Mouse (Mus musculus) liver, adult 2 months (tissue): ENCODE measurements around the gene Btnl9. TPM values are rescaled to one million over a fixed set of nuclear protein-coding genes. Genes with fewer than 3 reads are reported as not detected.
"Not testable (repeated sequence)": the region's sequence is repeated elsewhere in the genome, so short reads cannot be mapped to it uniquely, and the experiment has no call there.

Experiments used
- DNase-seq: peaks from one replicate; pipeline ENCODE4 v3.0.0-alpha.2; 2011; ENCODE audit warnings: low read depth, low spot score; ENCODE audit errors: extremely low read depth
- H3K27ac ChIP-seq: fragments of 200-500 bp; replicated peaks from 2 replicates; pipeline ENCODE4 v1.5.1; 2012; ENCODE audit warnings: low read depth, mild to moderate bottlenecking, control low read depth, inconsistent platforms, low read length; ENCODE audit not compliant: insufficient read depth
- H3K27me3 ChIP-seq: fragments of 200-500 bp; 2 replicates; pipeline ENCODE4 v1.6.1; 2012; ENCODE audit warnings: mild to moderate bottlenecking, moderate library complexity, low read length, inconsistent platforms; ENCODE audit not compliant: control insufficient read depth, insufficient read depth
- H3K36me3 ChIP-seq: fragments of 200-500 bp; 2 replicates; pipeline ENCODE4 v1.6.1; 2012; ENCODE audit warnings: low read length, inconsistent platforms; ENCODE audit not compliant: control insufficient read depth, insufficient read depth
- H3K4me1 ChIP-seq: fragments of 200-500 bp; 2 replicates; pipeline ENCODE4 v1.6.1; 2011; ENCODE audit warnings: low read length; ENCODE audit not compliant: control insufficient read depth, insufficient read depth
- H3K4me3 ChIP-seq: fragments of 200-500 bp; 2 replicates; pipeline ENCODE4 v1.5.1; 2011; ENCODE audit warnings: low read depth, mild to moderate bottlenecking, control low read depth, low read length, moderate library complexity; ENCODE audit not compliant: insufficient read depth
- H3K79me2 ChIP-seq: fragments of 200-500 bp; 2 replicates; pipeline ENCODE4 v1.6.1; 2012; ENCODE audit warnings: inconsistent platforms, mild to moderate bottlenecking, low read length, moderate library complexity; ENCODE audit not compliant: control insufficient read depth, insufficient read depth
- H3K9ac ChIP-seq: fragments of 200-500 bp; 2 replicates; pipeline ENCODE4 v1.6.1; 2012; ENCODE audit warnings: low read depth, mild to moderate bottlenecking, control low read depth, inconsistent platforms, low read length
- CTCF ChIP-seq: fragments of 200-500 bp; IDR thresholded peaks from 2 replicates; pipeline ENCODE4 v1.5.1; 2011; ENCODE audit warnings: low read depth, low read length, control low read depth
- POLR2A ChIP-seq: fragments of 200-500 bp; IDR thresholded peaks from 2 replicates; pipeline ENCODE4 v1.6.1; 2011; ENCODE audit warnings: low read length, control low read depth; ENCODE audit not compliant: insufficient read depth; ENCODE audit errors: extremely low read depth
- WGBS: fragments of 180-500 bp; shearing (Covaris S2); methylation state at CpG from one replicate; pipeline ENCODE4 v1.1.7; 2018; 5-methylcytosine and 5-hydroxymethylcytosine counted together
- polyA plus RNA-seq: library from polyadenylated mRNA; depleted of rRNA; stranded (reverse); fragments of >200 nt; gene quantifications from 2 replicates; pipeline ENCODE4 v1.2.3, GENCODE M21; 2012
- total RNA-seq: library from RNA; depleted of rRNA; stranded (reverse); fragments of >200 nt; gene quantifications from 2 replicates; pipeline ENCODE4 v1.2.3, GENCODE M21; 2014

Btnl9 gene
- total and polyA plus RNA-seq, 2 experiments, result 2.3 to 3.4 TPM

- no peak overlapping the region for H3K9ac ChIP-seq
- H3K36me3 ChIP-seq, result no peaks in the 10 kb centered on the region
- TF ChIP-seq CTCF, result no peak
- TF ChIP-seq POLR2A, result no peak
- peaks cover 6% of the 10 kb centered on the region; the same call in 1 of the 2 replicates for H3K4me1 ChIP-seq
- no peak overlapping the region for H3K27ac ChIP-seq
- H3K4me3 ChIP-seq, result no peak overlapping the region
- H3K27me3 ChIP-seq, result no peaks in the 10 kb centered on the region
- DNase-seq, result peak; percentile 69
- 14% methylated on average over 2 of the region's 2 CpGs for WGBS
- H3K79me2 ChIP-seq, result no peaks in the 10 kb centered on the region
These were observed 4.1 kb upstream of the Btnl9 start for GRCm38 (mm10) chr11:49191083-49191482.

- H3K4me1 ChIP-seq, result peaks cover 4% of the 10 kb centered on the region; the same call in 1 of the 2 replicates
- H3K36me3 ChIP-seq, result no peaks in the 10 kb centered on the region
- DNase-seq, result peak; percentile 56
- no peak overlapping the region for H3K4me3 ChIP-seq
- no peaks in the 10 kb centered on the region for H3K27me3 ChIP-seq
- 1% methylated on average over 7 of the region's 7 CpGs for WGBS
- TF ChIP-seq CTCF (peak; percentile 57), POLR2A (no peak)
- H3K79me2 ChIP-seq, result no peaks in the 10 kb centered on the region
- H3K9ac ChIP-seq, result no peak overlapping the region
- no peak overlapping the region for H3K27ac ChIP-seq
These were observed 2.8 kb upstream of the Btnl9 start for GRCm38 (mm10) chr11:49189737-49190136.

GRCm38 (mm10) chr11:49187701-49188100, 742 bp upstream of the Btnl9 start:
- no peak for DNase-seq
- peak overlapping the region; percentile 24; the same call in 1 of the 2 replicates for H3K9ac ChIP-seq
- H3K36me3 ChIP-seq, result no peaks in the 10 kb centered on the region
- no peaks in the 10 kb centered on the region for H3K79me2 ChIP-seq
- H3K4me3 ChIP-seq, result no peak overlapping the region
- 72% methylated on average over 10 of the region's 10 CpGs for WGBS
- peaks cover 3% of the 10 kb centered on the region; the same call in 1 of the 2 replicates for H3K4me1 ChIP-seq
- H3K27ac ChIP-seq, result peak overlapping the region; percentile 45
- no peak for TF ChIP-seq POLR2A
- no peak for TF ChIP-seq CTCF
- no peaks in the 10 kb centered on the region for H3K27me3 ChIP-seq

- no peaks in the 10 kb centered on the region for H3K79me2 ChIP-seq
- no peaks in the 10 kb centered on the region for H3K27me3 ChIP-seq
- WGBS, result 65% methylated on average over 6 of the region's 6 CpGs
- H3K27ac ChIP-seq, result peak overlapping the region; percentile 17
- peak overlapping the region; percentile 12; the same call in 1 of the 2 replicates for H3K9ac ChIP-seq
- TF ChIP-seq CTCF (no peak), POLR2A (no peak)
- DNase-seq, result no peak
- H3K36me3 ChIP-seq, result no peaks in the 10 kb centered on the region
- H3K4me1 ChIP-seq, result peaks cover 3% of the 10 kb centered on the region; the same call in 1 of the 2 replicates
- peak overlapping the region; percentile 12 for H3K4me3 ChIP-seq
These were observed 507 bp downstream of the Btnl9 start for GRCm38 (mm10) chr11:49186452-49186851.

GRCm38 (mm10) chr11:49183172-49183571, 3.8 kb downstream of the Btnl9 start:
- TF ChIP-seq POLR2A (no peak), CTCF (no peak)
- Histone ChIP-seq H3K4me3 (no peak overlapping the region), H3K79me2 (no peaks in the 10 kb centered on the region), H3K36me3 (no peaks in the 10 kb centered on the region), H3K4me1 (no peaks in the 10 kb centered on the region), H3K9ac (no peak overlapping the region), H3K27me3 (no peaks in the 10 kb centered on the region), H3K27ac (no peak overlapping the region)
- DNase-seq, result no peak
- 63% methylated on average over 1 of the region's 1 CpGs for WGBS

GRCm38 (mm10) chr11:49176047-49176779, 10.7 kb downstream of the Btnl9 start:
- not testable (repeated sequence) for H3K4me3 ChIP-seq, H3K79me2 ChIP-seq, H3K27me3 ChIP-seq, H3K36me3 ChIP-seq, DNase-seq, H3K4me1 ChIP-seq, H3K9ac ChIP-seq, H3K27ac ChIP-seq
- WGBS, result 77% methylated on average over 4 of the region's 4 CpGs
